Mouse (Mus musculus) hematopoietic stem cell, adult 5-6 weeks (primary cell): ENCODE results near the gene Syf2. TPM values are rescaled to one million over a fixed set of nuclear protein-coding genes. Genes with fewer than 3 reads are reported as not detected.

Source experiments
- total RNA-seq: library from RNA; stranded (forward); fragments of 172-1452, 232-1000 nt; gene quantifications from 2 replicates; pipeline ENCODE4 v1.2.3, GENCODE M21; 2017

The Syf2 gene
- total RNA-seq, 1 experiment from 2014 or later: 251 TPM

Other genes starting within 250 kb of the Syf2 start
- 4.4 and 7.5 TPM in 2 replicates for gene Man1c1, start 226.6 kb upstream of the Syf2 start, total RNA-seq
- 11.1 and 20.8 TPM in 2 replicates for gene Ldlrap1, start 162.9 kb upstream of the Syf2 start, total RNA-seq
- gene Maco1, start 77.6 kb upstream of the Syf2 start, total RNA-seq: 71.4 and 79.2 TPM in 2 replicates
- gene Rhd, start 66.4 kb upstream of the Syf2 start, total RNA-seq: 5.5 and 34.6 TPM in 2 replicates
- gene Tmem50a, start 15.9 kb upstream of the Syf2 start, total RNA-seq: 226 and 246 TPM in 2 replicates
- gene Rsrp1, start 7.3 kb upstream of the Syf2 start, total RNA-seq: 121 and 246 TPM in 2 replicates
- 12.9 and 30.4 TPM in 2 replicates for gene Runx3, start 189.8 kb downstream of the Syf2 start, total RNA-seq